Mouse (Mus musculus): ENCODE data around the gene Gm37419. TPM values are rescaled to one million over a fixed set of nuclear protein-coding genes. Genes with fewer than 3 reads are reported as not detected.

Gm37419 gene
- total RNA-seq (2014; rRNA removed): not detected in 2 replicates
- polyA plus RNA-seq (2015; fragmentation: Nextera tagmentation; extraction: Ambion mirVana): not detected in 2 replicates

GRCm38 (mm10) chr16:23988466-23989208 is at the start of gene Gm37419, which contains the start of gene Bcl6:
TSS of gene Gm37419 (plus strand) at chr16:23988482.
TSS of gene Bcl6 (minus strand) at chr16:23988852.
- peak; percentile 84 for ATAC-seq
- Histone ChIP-seq H3K27me3 (ENCODE audit: insufficient read depth, low read length) (no peaks in the 10 kb centered on the region; the same call in 1 of the 2 replicates), H3K4me1 (ENCODE audit: insufficient read depth) (0 out of 2 replicates have a peak, but pooled peaks cover 3% of the 10 kb centered on the region), H3K4me3 (ENCODE audit: low read depth, low read length) (peak within 1 kb of the TSS; percentile 79), H3K4me2 (ENCODE audit: low read depth) (peak within 1 kb of the TSS; percentile 87), H3K9me3 (ENCODE audit: low read length) (no peaks in the 10 kb centered on the region), H3K9ac (peak within 1 kb of the TSS; percentile 87), H3K36me3 (ENCODE audit: insufficient read depth) (no peaks in the 10 kb centered on the region), H3K27ac (ENCODE audit: low read depth, low read length) (peak within 1 kb of the TSS; percentile 100)
- peak; percentile 96 for DNase-seq
- peak; percentile 21; the same call in 1 of the 2 replicates for TF ChIP-seq CTCF (IDR thresholded peaks at IDR 0.05; ENCODE audit: low read depth)
- WGBS: 1% methylated on average over 68 of the region's 68 CpGs

GRCm38 (mm10) chr16:23944801-23945200 is 43.5 kb upstream of the Gm37419 start:
- Histone ChIP-seq H3K4me1 (ENCODE audit: insufficient read depth) (no peaks in the 10 kb centered on the region), H3K9me3 (ENCODE audit: low read length) (no peaks in the 10 kb centered on the region), H3K4me2 (ENCODE audit: low read depth) (no peak overlapping the region), H3K9ac (no peak overlapping the region), H3K27me3 (ENCODE audit: insufficient read depth, low read length) (no peaks in the 10 kb centered on the region), H3K36me3 (ENCODE audit: insufficient read depth) (no peaks in the 10 kb centered on the region), H3K27ac (ENCODE audit: low read depth, low read length) (no peak overlapping the region), H3K4me3 (ENCODE audit: low read depth, low read length) (no peak overlapping the region)
- TF ChIP-seq CTCF (IDR thresholded peaks at IDR 0.05; ENCODE audit: low read depth): no peak
- WGBS: 11% methylated on average over 3 of the region's 3 CpGs
- no peak for DNase-seq
- ATAC-seq: no peak

GRCm38 (mm10) chr16:23947654-23948053 is 40.6 kb upstream of the Gm37419 start:
- Histone ChIP-seq H3K4me1 (ENCODE audit: insufficient read depth) (no peaks in the 10 kb centered on the region), H3K27ac (ENCODE audit: low read depth, low read length) (no peak overlapping the region), H3K36me3 (ENCODE audit: insufficient read depth) (no peaks in the 10 kb centered on the region), H3K9ac (no peak overlapping the region), H3K9me3 (ENCODE audit: low read length) (no peaks in the 10 kb centered on the region), H3K27me3 (ENCODE audit: insufficient read depth, low read length) (no peaks in the 10 kb centered on the region), H3K4me2 (ENCODE audit: low read depth) (no peak overlapping the region), H3K4me3 (ENCODE audit: low read depth, low read length) (no peak overlapping the region)
- no peak for TF ChIP-seq CTCF (IDR thresholded peaks at IDR 0.05; ENCODE audit: low read depth)
- 92% methylated on average over 6 of the region's 6 CpGs for WGBS
- DNase-seq (no peak), ATAC-seq (no peak)

GRCm38 (mm10) chr16:23952101-23952727 is 36.1 kb upstream of the Gm37419 start:
- Histone ChIP-seq H3K4me1 (ENCODE audit: insufficient read depth) (no peaks in the 10 kb centered on the region), H3K9me3 (ENCODE audit: low read length) (no peaks in the 10 kb centered on the region), H3K9ac (no peak overlapping the region), H3K36me3 (ENCODE audit: insufficient read depth) (no peaks in the 10 kb centered on the region), H3K4me3 (ENCODE audit: low read depth, low read length) (no peak overlapping the region), H3K4me2 (ENCODE audit: low read depth) (no peak overlapping the region), H3K27ac (ENCODE audit: low read depth, low read length) (no peak overlapping the region), H3K27me3 (ENCODE audit: insufficient read depth, low read length) (no peaks in the 10 kb centered on the region)
- peak; percentile 21 for TF ChIP-seq CTCF (IDR thresholded peaks at IDR 0.05; ENCODE audit: low read depth)
- WGBS: 62% methylated on average over 4 of the region's 4 CpGs
- no peak for DNase-seq
- no peak for ATAC-seq

- 34% methylated on average over 11 of the region's 11 CpGs for WGBS
- no peaks in the 10 kb centered on the region for H3K36me3 ChIP-seq (ENCODE audit: insufficient read depth)
- no peaks in the 10 kb centered on the region for H3K27me3 ChIP-seq (ENCODE audit: insufficient read depth, low read length)
- H3K4me3 ChIP-seq (ENCODE audit: low read depth, low read length): no peak overlapping the region
- DNase-seq: peak; percentile 83
- peak; percentile 83 for TF ChIP-seq CTCF (IDR thresholded peaks at IDR 0.05; ENCODE audit: low read depth)
- H3K27ac ChIP-seq (ENCODE audit: low read depth, low read length): no peak overlapping the region
- H3K9me3 ChIP-seq (ENCODE audit: low read length): no peaks in the 10 kb centered on the region
- H3K9ac ChIP-seq: no peak overlapping the region
- H3K4me1 ChIP-seq (ENCODE audit: insufficient read depth): no peaks in the 10 kb centered on the region
- peak; percentile 75 for ATAC-seq
- H3K4me2 ChIP-seq (ENCODE audit: low read depth): no peak overlapping the region
These were observed 34.9 kb upstream of the Gm37419 start for GRCm38 (mm10) chr16:23953189-23953958.

- H3K4me1 ChIP-seq (ENCODE audit: insufficient read depth): no peaks in the 10 kb centered on the region
- ATAC-seq (no peak), DNase-seq (no peak)
- H3K36me3 ChIP-seq (ENCODE audit: insufficient read depth): no peaks in the 10 kb centered on the region
- H3K27ac ChIP-seq (ENCODE audit: low read depth, low read length): no peak overlapping the region
- no peak for TF ChIP-seq CTCF (IDR thresholded peaks at IDR 0.05; ENCODE audit: low read depth)
- H3K27me3 ChIP-seq (ENCODE audit: insufficient read depth, low read length): no peaks in the 10 kb centered on the region
- H3K9ac ChIP-seq: no peak overlapping the region
- 0% methylated on average over 1 of the region's 1 CpGs for WGBS
- H3K4me2 ChIP-seq (ENCODE audit: low read depth): no peak overlapping the region
- H3K4me3 ChIP-seq (ENCODE audit: low read depth, low read length): no peak overlapping the region
- H3K9me3 ChIP-seq (ENCODE audit: low read length): no peaks in the 10 kb centered on the region
These were observed 34.4 kb upstream of the Gm37419 start for GRCm38 (mm10) chr16:23953959-23954260.

Data from forebrain, postnatal 0 days (tissue).